Mouse (Mus musculus): ENCODE data around the gene Zscan10. TPM values are rescaled to one million over a fixed set of nuclear protein-coding genes. Genes with fewer than 3 reads are reported as not detected.
A peak's percentile ranks its signal among the peaks of the same experiment; 100 is the strongest.

The Zscan10 gene
- not detected in 2 replicates for polyA plus RNA-seq (2015; fragmentation: Nextera tagmentation; extraction: Ambion mirVana)

DNA sequence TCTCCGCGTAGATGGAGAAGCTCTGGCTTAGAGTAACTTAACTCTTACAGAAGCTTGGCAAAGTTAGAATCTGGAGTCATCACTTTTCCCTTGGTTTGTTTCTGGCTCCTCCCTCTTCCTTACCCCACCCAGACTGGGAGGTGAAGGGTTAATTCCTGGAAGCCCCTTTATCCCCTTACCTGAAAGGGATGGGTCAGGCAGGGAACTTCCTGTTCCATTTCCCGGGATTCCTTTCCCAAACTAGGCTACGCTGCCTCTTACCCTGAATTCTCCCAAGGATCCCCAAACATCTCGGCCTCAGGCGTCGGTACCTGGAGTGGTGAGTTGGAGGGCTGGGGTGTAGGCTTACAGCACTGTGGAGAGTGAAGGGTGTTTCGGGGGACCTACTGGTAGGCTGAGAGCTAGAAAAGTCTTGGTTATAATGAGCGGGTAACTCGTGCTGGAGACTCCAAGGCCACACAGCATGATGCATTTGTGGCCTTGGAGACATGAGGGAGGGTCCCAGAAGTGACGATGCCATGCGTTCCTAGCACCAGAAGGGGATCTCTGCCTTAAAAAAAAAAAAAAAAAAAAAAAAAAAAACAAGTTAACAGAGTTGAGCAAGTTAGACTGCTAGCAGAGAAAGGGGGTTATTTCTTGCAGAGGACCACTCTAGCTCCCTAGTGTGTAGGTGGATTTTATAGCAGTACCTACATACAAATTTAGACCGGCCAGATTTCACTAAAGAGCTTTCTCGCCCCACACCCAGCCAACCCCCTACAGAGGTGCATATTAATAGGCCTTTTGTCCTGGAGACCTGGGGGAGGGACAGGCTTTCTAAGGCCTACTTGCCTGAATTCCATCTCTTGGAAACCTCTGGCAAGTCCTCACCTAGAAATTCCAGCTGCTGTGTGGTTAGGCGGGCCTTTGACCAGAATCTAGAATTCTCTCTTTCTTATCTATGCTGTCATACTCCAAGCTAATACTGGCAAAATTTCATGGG lies at the start of gene Zscan10:
Zscan10 (plus strand) TSS at position 216 of the 982 bp plus-strand sequence.
- no peak for TF ChIP-seq CTCF (IDR thresholded peaks at IDR 0.05; ENCODE audit: low read depth)
- H3K27me3 ChIP-seq (replicated peaks; ENCODE audit: control insufficient read depth, insufficient read depth, low read length): no peaks in the 10 kb centered on the region
- peak within 1 kb of the TSS; percentile 81; the same call in 1 of the 2 replicates for H3K27ac ChIP-seq (ENCODE audit: low read depth, low read length)
- H3K4me1 ChIP-seq (replicated peaks; ENCODE audit: control insufficient read depth, insufficient read depth, low read length): peaks cover 4% of the 10 kb centered on the region; the same call in 1 of the 2 replicates
- H3K36me3 ChIP-seq (ENCODE audit: control insufficient read depth, insufficient read depth): no peaks in the 10 kb centered on the region
- 0 out of 2 replicates have a peak within 1 kb of the TSS, but pooled peaks have one; percentile 54 for H3K9ac ChIP-seq (ENCODE audit: low read depth, low read length)
- peak within 1 kb of the TSS; percentile 86 for H3K4me2 ChIP-seq (replicated peaks; ENCODE audit: low read depth)
- ATAC-seq: no peak
- no peaks in the 10 kb centered on the region for H3K9me3 ChIP-seq (ENCODE audit: control insufficient read depth)
- WGBS: 72% methylated on average over 15 of the region's 15 CpGs
- H3K4me3 ChIP-seq (ENCODE audit: low read depth, low read length): peak within 1 kb of the TSS; percentile 53

DNA sequence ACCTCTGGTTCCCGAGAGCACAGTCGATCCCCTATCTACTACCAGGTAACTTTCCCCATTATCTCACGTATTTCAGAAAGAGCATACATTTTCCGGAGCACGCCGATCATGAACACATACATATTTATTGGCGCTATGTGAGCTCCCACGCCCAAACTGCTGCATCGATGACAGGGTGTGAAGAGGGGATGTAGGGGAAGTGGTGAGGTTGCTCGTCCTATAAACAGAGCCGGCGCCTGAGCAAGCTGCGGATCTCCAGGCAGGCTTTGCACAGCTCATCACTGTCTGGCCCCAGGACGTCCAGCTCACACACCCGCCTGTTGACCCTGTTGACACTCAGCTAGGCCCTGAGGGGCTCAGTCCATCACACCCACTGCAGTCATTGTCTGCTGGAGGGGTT lies 49.8 kb upstream of the Zscan10 start:
- Histone ChIP-seq H3K9ac (ENCODE audit: low read depth, low read length) (peak overlapping the region; percentile 55), H3K4me3 (ENCODE audit: low read depth, low read length) (peak overlapping the region; percentile 62), H3K4me2 (replicated peaks; ENCODE audit: low read depth) (peak overlapping the region; percentile 78), H3K27me3 (replicated peaks; ENCODE audit: control insufficient read depth, insufficient read depth, low read length) (no peaks in the 10 kb centered on the region), H3K4me1 (replicated peaks; ENCODE audit: control insufficient read depth, insufficient read depth, low read length) (no peaks in the 10 kb centered on the region; the same call in 1 of the 2 replicates), H3K27ac (ENCODE audit: low read depth, low read length) (peak overlapping the region; percentile 85), H3K36me3 (ENCODE audit: control insufficient read depth, insufficient read depth) (0 out of 2 replicates have a peak, but pooled peaks cover 3% of the 10 kb centered on the region), H3K9me3 (ENCODE audit: control insufficient read depth) (no peaks in the 10 kb centered on the region)
- under 1% methylated on average over 15 of the region's 15 CpGs for WGBS
- no peak for ATAC-seq
- no peak for TF ChIP-seq CTCF (IDR thresholded peaks at IDR 0.05; ENCODE audit: low read depth)

DNA sequence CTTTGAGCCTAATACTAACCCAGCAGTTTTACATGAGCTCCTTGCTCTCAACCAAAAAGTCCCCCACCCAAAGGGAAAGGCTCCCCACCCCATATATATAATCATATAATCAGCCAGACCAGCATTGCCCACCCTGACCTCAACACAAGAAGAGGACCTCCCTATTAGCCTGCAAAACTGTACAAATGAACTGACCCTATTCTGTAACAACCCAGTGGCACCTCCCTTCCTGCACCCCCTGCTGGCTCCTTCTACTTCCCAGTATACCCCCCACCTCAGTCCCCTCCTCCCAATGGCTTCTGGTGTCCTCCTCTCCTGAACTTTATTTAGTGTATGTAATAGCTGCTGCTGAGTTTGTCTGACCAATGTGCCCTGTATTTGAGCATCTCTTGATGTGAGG lies 49.2 kb upstream of the Zscan10 start:
- Histone ChIP-seq H3K4me3 (ENCODE audit: low read depth, low read length) (peak overlapping the region; percentile 62), H3K4me1 (replicated peaks; ENCODE audit: control insufficient read depth, insufficient read depth, low read length) (no peaks in the 10 kb centered on the region; the same call in 1 of the 2 replicates), H3K27me3 (replicated peaks; ENCODE audit: control insufficient read depth, insufficient read depth, low read length) (no peaks in the 10 kb centered on the region), H3K9ac (ENCODE audit: low read depth, low read length) (no peak overlapping the region; the same call in 1 of the 2 replicates), H3K4me2 (replicated peaks; ENCODE audit: low read depth) (peak overlapping the region; percentile 78), H3K36me3 (ENCODE audit: control insufficient read depth, insufficient read depth) (0 out of 2 replicates have a peak, but pooled peaks cover 3% of the 10 kb centered on the region), H3K27ac (ENCODE audit: low read depth, low read length) (no peak overlapping the region), H3K9me3 (ENCODE audit: control insufficient read depth) (no peaks in the 10 kb centered on the region)
- no peak for ATAC-seq
- TF ChIP-seq CTCF (IDR thresholded peaks at IDR 0.05; ENCODE audit: low read depth): peak; percentile 8; the same call in 1 of the 2 replicates

DNA sequence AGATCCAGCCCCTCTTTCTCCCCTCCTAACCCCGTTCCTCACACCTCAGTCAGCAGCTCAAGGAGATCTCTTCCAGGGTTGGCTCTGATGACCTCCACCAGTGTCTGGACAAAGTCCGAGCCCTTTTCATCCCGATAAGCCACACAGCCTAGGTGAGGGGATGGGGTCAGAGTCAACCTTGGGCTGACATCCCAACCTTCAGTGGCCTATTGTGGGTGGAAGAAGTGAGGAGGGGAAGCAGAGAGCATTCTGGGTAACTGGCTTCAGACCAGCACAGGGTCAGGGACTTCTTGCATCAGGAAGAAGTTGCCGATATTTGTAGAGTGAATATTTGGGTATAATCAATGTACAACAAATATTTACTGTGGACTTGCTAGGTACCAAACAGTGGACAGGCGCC lies 48.7 kb upstream of the Zscan10 start:
- H3K9me3 ChIP-seq (ENCODE audit: control insufficient read depth): no peaks in the 10 kb centered on the region
- H3K4me1 ChIP-seq (replicated peaks; ENCODE audit: control insufficient read depth, insufficient read depth, low read length): no peaks in the 10 kb centered on the region; the same call in 1 of the 2 replicates
- H3K4me3 ChIP-seq (ENCODE audit: low read depth, low read length): no peak overlapping the region
- no peaks in the 10 kb centered on the region for H3K27me3 ChIP-seq (replicated peaks; ENCODE audit: control insufficient read depth, insufficient read depth, low read length)
- H3K36me3 ChIP-seq (ENCODE audit: control insufficient read depth, insufficient read depth): peaks cover 6% of the 10 kb centered on the region; the same call in 1 of the 2 replicates
- H3K9ac ChIP-seq (ENCODE audit: low read depth, low read length): no peak overlapping the region
- no peak for ATAC-seq
- H3K4me2 ChIP-seq (replicated peaks; ENCODE audit: low read depth): no peak overlapping the region
- 52% methylated on average over 5 of the region's 5 CpGs for WGBS
- H3K27ac ChIP-seq (ENCODE audit: low read depth, low read length): no peak overlapping the region
- TF ChIP-seq CTCF (IDR thresholded peaks at IDR 0.05; ENCODE audit: low read depth): no peak

DNA sequence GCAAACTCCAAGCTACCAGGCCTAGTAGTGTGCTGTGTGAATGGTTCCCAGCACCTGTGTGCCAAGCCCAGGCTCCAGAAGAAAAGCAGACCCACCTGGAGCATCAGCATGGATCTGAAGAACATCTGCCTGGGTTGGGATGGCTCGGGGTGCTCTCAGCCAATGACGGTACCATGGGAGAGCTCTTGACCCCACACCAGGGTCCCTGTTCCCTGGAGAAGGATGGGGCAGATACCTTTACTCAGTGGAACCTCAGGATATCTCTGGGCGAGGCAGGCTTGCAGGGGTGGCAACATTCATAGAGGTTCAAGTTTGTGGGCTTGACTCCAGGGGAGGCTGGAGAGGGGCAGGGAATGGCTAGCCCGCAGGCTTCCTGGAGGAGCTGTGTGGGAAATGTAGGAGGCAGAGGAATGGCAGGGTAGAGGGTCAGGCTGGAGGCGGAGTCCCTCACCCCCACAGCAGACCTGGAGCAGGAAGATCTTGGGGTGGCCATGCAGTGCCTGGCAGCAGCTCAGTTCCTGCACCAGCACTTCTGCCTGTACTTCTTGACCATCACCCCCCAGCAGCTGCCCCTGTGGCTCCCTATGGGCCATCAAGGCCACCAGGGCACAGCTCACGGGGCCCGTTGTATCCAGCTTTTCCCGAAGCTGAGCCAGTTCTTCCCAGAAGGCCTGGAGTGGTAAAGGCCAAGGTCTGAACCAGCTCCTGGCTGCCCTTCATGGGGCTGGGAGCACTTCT lies 47.6 kb upstream of the Zscan10 start:
- Histone ChIP-seq H3K9ac (ENCODE audit: low read depth, low read length) (no peak overlapping the region), H3K4me2 (replicated peaks; ENCODE audit: low read depth) (no peak overlapping the region), H3K36me3 (ENCODE audit: control insufficient read depth, insufficient read depth) (peaks cover 17% of the 10 kb centered on the region), H3K4me3 (ENCODE audit: low read depth, low read length) (no peak overlapping the region), H3K27ac (ENCODE audit: low read depth, low read length) (no peak overlapping the region), H3K4me1 (replicated peaks; ENCODE audit: control insufficient read depth, insufficient read depth, low read length) (no peaks in the 10 kb centered on the region; the same call in 1 of the 2 replicates), H3K9me3 (ENCODE audit: control insufficient read depth) (no peaks in the 10 kb centered on the region), H3K27me3 (replicated peaks; ENCODE audit: control insufficient read depth, insufficient read depth, low read length) (no peaks in the 10 kb centered on the region)
- ATAC-seq: no peak
- TF ChIP-seq CTCF (IDR thresholded peaks at IDR 0.05; ENCODE audit: low read depth): no peak
- 92% methylated on average over 8 of the region's 8 CpGs for WGBS
